Mouse (Mus musculus) liver, embryonic 15.5 days (tissue): ENCODE data around the gene Dlgap1. TPM values are rescaled to one million over a fixed set of nuclear protein-coding genes. Genes with fewer than 3 reads are reported as not detected.

ENCODE experiments used
- ATAC-seq: fragments of 200-750 bp; cut with Nextera tagmentation; 2 replicates; pipeline ENCODE4 v1.8.0; 2017; ENCODE audit warnings: moderate number of reproducible peaks, mild to moderate bottlenecking, moderate library complexity; ENCODE audit not compliant: insufficient read depth
- H3K27ac ChIP-seq: fragments of 300-500 bp; sonication (generic); replicated peaks from 2 replicates; pipeline ENCODE4 v1.5.1; 2015; ENCODE audit warnings: mild to moderate bottlenecking, inconsistent platforms
- H3K27me3 ChIP-seq: fragments of 300-500 bp; sonication (generic); 2 replicates; pipeline ENCODE4 v1.6.1; 2015; ENCODE audit warnings: mild to moderate bottlenecking, inconsistent platforms
- H3K36me3 ChIP-seq: fragments of 300-500 bp; sonication (generic); replicated peaks from 2 replicates; pipeline ENCODE4 v1.6.1; 2015; ENCODE audit warnings: moderate library complexity, mild to moderate bottlenecking, inconsistent platforms
- H3K4me1 ChIP-seq: fragments of 300-500 bp; sonication (generic); replicated peaks from 2 replicates; pipeline ENCODE4 v1.6.1; 2015; ENCODE audit warnings: inconsistent platforms
- H3K4me2 ChIP-seq: fragments of 300-500 bp; sonication (generic); 2 replicates; pipeline ENCODE4 v1.6.1; 2015; ENCODE audit warnings: moderate library complexity, mild to moderate bottlenecking, inconsistent platforms
- H3K4me3 ChIP-seq: fragments of 300-500 bp; sonication (generic); replicated peaks from 2 replicates; pipeline ENCODE4 v1.5.1; 2015; ENCODE audit warnings: mild to moderate bottlenecking, inconsistent platforms
- H3K9ac ChIP-seq: fragments of 300-500 bp; sonication (generic); 2 replicates; pipeline ENCODE4 v1.6.1; 2015; ENCODE audit warnings: moderate library complexity, mild to moderate bottlenecking, inconsistent platforms
- H3K9me3 ChIP-seq: fragments of 300-500 bp; sonication (generic); replicated peaks from 2 replicates; pipeline ENCODE4 v1.6.1; 2016; ENCODE audit warnings: inconsistent platforms
- WGBS: fragments of 180-500 bp; shearing (Covaris S2); methylation state at CpG from one replicate; pipeline ENCODE4 v1.1.7; 2015; ENCODE audit warnings: mixed read lengths; ENCODE audit not compliant: insufficient replicate concordance; 5-methylcytosine and 5-hydroxymethylcytosine counted together
- polyA plus RNA-seq: library from polyadenylated mRNA; unstranded; fragments of >200 nt; fragmentation: Nextera tagmentation; extraction: Ambion mirVana; gene quantifications from 2 replicates; pipeline ENCODE4 v1.2.1, GENCODE M21; 2015

Dlgap1 gene
- polyA plus RNA-seq, 1 experiment from 2014 or later, result 0.02 TPM

DNA sequence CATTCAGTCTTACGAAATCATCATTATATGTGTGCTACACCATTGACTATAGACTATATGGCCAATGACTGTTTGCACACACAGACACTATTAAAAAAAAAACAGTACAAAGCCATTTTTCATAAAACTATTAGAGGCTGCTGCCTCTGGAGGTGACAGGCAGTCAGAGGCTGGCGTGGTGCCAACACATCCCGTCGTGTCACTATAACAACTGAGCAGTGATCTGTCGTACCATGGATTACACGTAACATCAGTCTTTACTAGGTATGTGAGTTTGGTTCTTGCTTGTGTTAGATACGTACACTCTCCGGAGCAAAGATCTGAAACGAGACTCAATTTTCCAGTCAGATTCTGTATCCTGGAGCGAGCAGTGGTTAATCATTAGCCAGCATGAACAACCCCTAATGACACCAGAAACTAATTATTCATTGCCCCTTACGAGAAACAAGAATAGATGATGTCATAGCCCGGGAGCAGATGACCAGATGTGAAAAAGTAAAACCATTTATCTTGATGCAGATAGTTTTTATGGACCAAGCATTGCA, 888.1 kb downstream of the Dlgap1 start:
- Histone ChIP-seq H3K27me3 (peaks cover 28% of the 10 kb centered on the region), H3K27ac (no peak overlapping the region), H3K36me3 (no peaks in the 10 kb centered on the region), H3K4me2 (no peak overlapping the region), H3K4me3 (no peak overlapping the region), H3K9ac (no peak overlapping the region), H3K9me3 (no peaks in the 10 kb centered on the region), H3K4me1 (peaks cover 8% of the 10 kb centered on the region; the same call in 1 of the 2 replicates)
- no peak for ATAC-seq
- 62% methylated on average over 12 of the region's 12 CpGs for WGBS

DNA sequence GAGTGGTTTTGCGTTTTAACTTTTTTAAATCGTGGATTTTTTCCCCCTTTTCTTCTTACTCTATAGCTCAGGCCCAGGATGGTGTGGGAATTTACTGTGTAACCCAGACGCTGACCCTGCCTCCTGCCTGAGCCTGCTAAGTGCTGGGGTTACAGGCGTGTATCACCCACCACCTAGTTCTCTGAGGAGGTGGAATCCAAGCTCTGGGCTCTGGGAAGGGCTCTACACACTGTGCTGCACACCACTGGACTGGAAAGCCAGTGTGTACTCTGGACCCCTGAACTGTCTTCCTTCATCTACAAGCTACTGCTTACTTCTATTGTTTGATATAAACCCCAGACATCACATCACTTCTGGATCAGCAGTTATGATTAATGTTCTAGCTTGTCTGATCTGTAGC, 889.9 kb downstream of the Dlgap1 start:
- Histone ChIP-seq H3K4me3 (no peak overlapping the region), H3K9me3 (no peaks in the 10 kb centered on the region), H3K27ac (no peak overlapping the region), H3K4me1 (no peaks in the 10 kb centered on the region), H3K9ac (no peak overlapping the region), H3K27me3 (peaks cover 9% of the 10 kb centered on the region), H3K4me2 (no peak overlapping the region), H3K36me3 (no peaks in the 10 kb centered on the region)
- ATAC-seq, result no peak
- 54% methylated on average over 4 of the region's 4 CpGs for WGBS

DNA sequence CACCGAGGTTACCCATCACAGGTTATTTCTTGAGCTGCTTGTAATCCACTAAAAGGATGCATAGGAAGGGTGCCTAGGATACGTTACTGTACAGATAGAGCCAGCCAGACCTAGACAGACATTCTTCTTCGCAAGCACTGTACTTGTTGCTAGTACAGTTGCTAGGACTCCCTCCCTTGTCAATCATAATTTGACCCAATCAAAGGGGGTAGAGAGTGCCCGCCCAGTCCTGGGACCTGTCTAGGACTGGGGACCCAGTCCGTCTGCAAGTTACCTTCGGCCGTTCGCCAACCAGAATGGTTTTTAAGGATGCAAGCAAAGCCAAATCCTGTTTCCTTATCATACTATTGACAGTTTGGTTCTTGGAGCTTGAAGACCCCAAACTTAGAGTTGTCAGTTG, 895.2 kb downstream of the Dlgap1 start:
- Histone ChIP-seq H3K4me1 (no peaks in the 10 kb centered on the region), H3K9me3 (no peaks in the 10 kb centered on the region), H3K27ac (no peak overlapping the region), H3K9ac (no peak overlapping the region), H3K27me3 (no peaks in the 10 kb centered on the region), H3K36me3 (no peaks in the 10 kb centered on the region), H3K4me2 (no peak overlapping the region), H3K4me3 (no peak overlapping the region)
- no peak for ATAC-seq
- WGBS, result 77% methylated on average over 8 of the region's 8 CpGs

DNA sequence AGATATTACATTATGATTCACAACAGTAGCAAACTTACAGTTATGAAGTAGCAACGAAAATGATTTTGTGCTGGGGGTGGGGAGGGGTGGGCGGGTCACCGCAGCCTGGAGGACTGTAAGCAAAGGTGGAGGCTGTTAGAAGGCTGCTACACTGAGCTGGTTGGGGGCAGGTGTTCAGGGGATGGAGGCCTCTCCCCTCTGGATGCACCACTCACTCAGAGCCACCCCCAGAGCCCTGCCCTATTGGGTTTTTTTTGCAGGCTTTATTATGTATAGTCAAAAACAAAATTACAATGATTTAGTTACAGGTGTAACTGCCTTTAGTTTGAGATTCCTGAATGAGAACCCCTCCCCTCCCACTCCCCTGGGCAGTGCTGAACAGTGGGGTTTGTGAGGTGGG, 895.8 kb downstream of the Dlgap1 start:
- H3K9ac ChIP-seq, result no peak overlapping the region
- no peaks in the 10 kb centered on the region for H3K9me3 ChIP-seq
- no peak overlapping the region for H3K27ac ChIP-seq
- no peak for ATAC-seq
- 70% methylated on average over 3 of the region's 3 CpGs for WGBS
- no peak overlapping the region for H3K4me3 ChIP-seq
- no peaks in the 10 kb centered on the region for H3K4me1 ChIP-seq
- H3K4me2 ChIP-seq, result no peak overlapping the region
- H3K36me3 ChIP-seq, result no peaks in the 10 kb centered on the region
- no peaks in the 10 kb centered on the region for H3K27me3 ChIP-seq

DNA sequence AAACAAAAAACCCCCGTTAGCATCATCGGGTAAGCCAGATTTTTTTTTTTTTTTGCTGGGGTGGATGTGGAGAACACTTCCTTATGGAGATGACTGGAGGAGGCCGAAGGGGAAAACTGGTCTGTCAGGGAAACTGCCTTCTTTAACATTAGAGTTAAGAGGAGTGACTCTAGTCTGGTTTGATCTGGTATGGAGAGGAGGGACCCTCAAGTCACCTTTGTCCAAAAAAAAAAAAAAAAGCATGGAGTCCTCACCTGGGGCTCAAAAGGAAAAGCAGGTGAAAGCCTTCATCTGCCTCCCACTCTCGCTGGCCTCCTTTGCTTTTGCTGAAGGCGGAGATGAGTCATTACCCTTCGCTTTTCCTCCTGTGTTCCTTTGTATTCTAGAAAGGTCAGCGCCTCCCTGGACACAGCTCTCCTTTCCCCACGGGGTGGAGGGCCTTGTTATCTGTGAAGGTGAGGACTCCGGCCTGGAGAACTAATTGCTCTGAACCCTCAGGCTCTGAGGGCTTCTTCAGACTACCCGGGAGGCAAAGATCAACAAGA, 896.3 kb downstream of the Dlgap1 start:
- 60% methylated on average over 10 of the region's 10 CpGs for WGBS
- H3K36me3 ChIP-seq, result no peaks in the 10 kb centered on the region
- no peak overlapping the region for H3K4me3 ChIP-seq
- no peak overlapping the region for H3K9ac ChIP-seq
- no peak overlapping the region for H3K4me2 ChIP-seq
- H3K27ac ChIP-seq, result no peak overlapping the region
- no peak for ATAC-seq
- no peaks in the 10 kb centered on the region for H3K27me3 ChIP-seq
- H3K4me1 ChIP-seq, result no peaks in the 10 kb centered on the region
- no peaks in the 10 kb centered on the region for H3K9me3 ChIP-seq

DNA sequence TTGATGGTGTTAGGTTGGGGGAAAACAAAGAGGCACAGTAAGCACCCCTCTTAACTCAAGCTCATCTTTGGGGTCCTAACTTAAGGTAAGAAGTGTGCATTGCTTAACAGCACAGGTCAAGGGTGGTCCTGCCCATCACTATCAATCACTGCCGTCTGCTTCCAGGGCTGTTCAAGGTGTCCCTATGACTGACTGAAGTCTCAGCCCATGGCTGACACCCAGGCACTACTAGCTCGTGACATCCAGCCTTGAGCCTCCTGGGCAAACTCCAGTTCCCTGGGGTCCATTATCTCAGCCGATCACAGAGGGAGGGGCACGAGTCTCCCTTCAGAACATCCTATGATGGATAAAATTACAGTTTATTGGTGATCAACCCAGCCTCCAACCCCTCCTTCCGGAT, 897.2 kb downstream of the Dlgap1 start:
- Histone ChIP-seq H3K27ac (no peak overlapping the region), H3K9me3 (no peaks in the 10 kb centered on the region), H3K4me1 (no peaks in the 10 kb centered on the region), H3K4me2 (no peak overlapping the region), H3K9ac (no peak overlapping the region), H3K27me3 (no peaks in the 10 kb centered on the region), H3K36me3 (no peaks in the 10 kb centered on the region), H3K4me3 (no peak overlapping the region)
- no peak for ATAC-seq
- 62% methylated on average over 5 of the region's 5 CpGs for WGBS

DNA sequence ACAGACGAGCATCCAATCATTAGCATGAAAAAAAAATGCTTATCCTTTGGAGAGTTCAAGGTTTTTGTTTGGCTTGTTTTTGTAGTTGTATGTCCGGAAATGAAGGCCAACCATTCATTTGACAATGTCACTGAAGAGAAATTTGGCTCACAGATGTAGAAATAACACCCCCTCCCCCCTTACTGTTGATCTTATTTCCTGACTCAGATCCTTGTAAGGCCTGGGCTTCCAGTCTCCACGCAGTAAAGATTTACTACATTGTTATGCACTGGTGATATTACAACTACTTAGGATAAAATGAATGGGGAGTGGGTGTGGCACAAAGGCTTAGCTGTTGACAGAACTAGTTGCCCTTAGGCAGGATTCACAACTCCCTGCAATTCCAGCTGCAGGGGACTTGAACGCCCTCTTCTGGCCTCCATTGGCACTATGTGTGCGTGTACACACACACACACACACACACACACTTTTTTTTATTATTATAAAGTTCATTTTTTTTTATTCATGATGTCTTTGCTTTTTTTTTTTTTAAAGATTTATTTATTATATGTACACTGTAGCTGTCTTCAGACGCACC, 897.8 kb downstream of the Dlgap1 start:
- H3K36me3 ChIP-seq, result no peaks in the 10 kb centered on the region

DNA sequence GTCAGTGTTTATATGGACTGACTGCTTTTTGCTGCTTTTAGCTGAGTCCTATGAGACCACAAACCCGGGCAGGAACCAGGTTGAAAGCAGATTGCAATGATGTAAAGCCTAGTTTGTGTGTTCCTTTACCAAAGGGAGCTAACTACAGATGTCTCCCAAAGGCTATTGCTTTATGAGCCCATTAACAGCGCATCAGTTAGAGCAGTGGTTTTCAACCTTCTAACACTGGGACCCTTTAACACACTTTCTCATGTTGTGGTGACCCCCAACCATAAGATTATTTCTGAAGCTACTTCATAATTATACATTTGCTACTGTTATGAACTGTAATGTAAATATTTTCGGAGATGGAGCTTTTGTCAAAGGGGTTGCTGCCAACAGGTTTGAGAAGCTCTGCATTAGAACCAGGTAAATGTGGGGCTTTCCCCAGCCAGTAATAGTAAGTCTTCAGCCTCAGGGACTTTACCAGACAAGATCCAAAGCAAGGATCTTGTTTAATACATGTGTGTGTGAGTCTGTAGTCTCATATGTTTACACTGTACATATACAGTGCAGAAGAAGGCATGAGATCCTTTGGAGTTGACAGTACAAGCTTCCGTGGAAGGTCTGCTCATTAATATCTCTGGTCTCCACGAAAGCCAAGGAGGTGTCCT, 899.8 kb downstream of the Dlgap1 start:
- 67% methylated on average over 5 of the region's 5 CpGs for WGBS
- Histone ChIP-seq H3K27me3 (no peaks in the 10 kb centered on the region), H3K4me2 (no peak overlapping the region), H3K9me3 (no peaks in the 10 kb centered on the region), H3K36me3 (no peaks in the 10 kb centered on the region), H3K27ac (no peak overlapping the region), H3K9ac (no peak overlapping the region), H3K4me1 (0 out of 2 replicates have a peak, but pooled peaks cover 8% of the 10 kb centered on the region), H3K4me3 (no peak overlapping the region)
- ATAC-seq, result no peak

More for the DNA sequence above, 897.8 kb downstream of the Dlgap1 start:
- Histone ChIP-seq H3K27me3 (no peaks in the 10 kb centered on the region), H3K4me2 (no peak overlapping the region), H3K9me3 (no peaks in the 10 kb centered on the region), H3K4me3 (no peak overlapping the region), H3K9ac (no peak overlapping the region), H3K27ac (no peak overlapping the region), H3K4me1 (no peaks in the 10 kb centered on the region)
- no peak for ATAC-seq
- 59% methylated on average over 6 of the region's 6 CpGs for WGBS

DNA sequence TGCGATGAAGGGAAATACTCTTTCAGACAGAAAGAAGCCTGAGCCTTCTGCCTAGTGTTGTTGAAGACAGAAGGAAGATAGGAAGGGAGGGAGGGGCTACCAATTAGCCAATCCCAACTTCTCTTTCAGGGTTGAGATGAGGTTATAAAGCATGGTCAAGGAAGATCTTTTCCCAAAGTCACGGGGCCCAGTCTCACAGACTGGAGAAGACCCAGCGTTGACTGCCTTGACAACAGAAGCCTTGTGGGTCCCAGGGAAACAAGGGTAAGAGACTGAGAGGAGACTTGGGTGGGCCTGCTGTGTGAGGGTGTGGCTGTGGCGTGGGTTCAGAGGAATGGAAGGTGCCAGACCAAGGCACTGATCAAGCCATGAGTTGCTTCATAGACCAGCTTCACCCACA, 901.7 kb downstream of the Dlgap1 start:
- no peak overlapping the region for H3K4me2 ChIP-seq
- H3K9me3 ChIP-seq, result no peaks in the 10 kb centered on the region
- no peak overlapping the region for H3K27ac ChIP-seq
- H3K4me1 ChIP-seq, result 0 out of 2 replicates have a peak, but pooled peaks cover 8% of the 10 kb centered on the region
- no peak for ATAC-seq
- WGBS, result 63% methylated on average over 4 of the region's 4 CpGs
- no peaks in the 10 kb centered on the region for H3K27me3 ChIP-seq
- no peak overlapping the region for H3K4me3 ChIP-seq
- no peak overlapping the region for H3K9ac ChIP-seq
- no peaks in the 10 kb centered on the region for H3K36me3 ChIP-seq
